Mouse (Mus musculus) midbrain, embryonic 11.5 days (tissue): ENCODE measurements around the gene Sucla2. TPM values are rescaled to one million over a fixed set of nuclear protein-coding genes. Genes with fewer than 3 reads are reported as not detected.

Source experiments
- ATAC-seq: fragments of 200-750 bp; cut with Nextera tagmentation; 2 replicates; pipeline ENCODE4 v1.8.0; 2017; ENCODE audit warnings: moderate TSS enrichment, moderate library complexity; ENCODE audit not compliant: low FRiP score
- DNase-seq: peaks from one replicate; pipeline ENCODE4 v3.0.0; 2015; ENCODE audit warnings: low spot score; ENCODE audit errors: missing footprints
- H3K27ac ChIP-seq: fragments of 300-500 bp; sonication (generic); 2 replicates; pipeline ENCODE4 v1.5.1; 2014; ENCODE audit warnings: low read depth, low read length
- H3K27me3 ChIP-seq: fragments of 300-500 bp; sonication (generic); 2 replicates; pipeline ENCODE4 v1.6.1; 2014; ENCODE audit warnings: mild to moderate bottlenecking, low read length, moderate library complexity, mixed read lengths; ENCODE audit not compliant: control insufficient read depth, insufficient read depth
- H3K36me3 ChIP-seq: fragments of 300-500 bp; sonication (generic); 2 replicates; pipeline ENCODE4 v1.6.1; 2014; ENCODE audit warnings: mild to moderate bottlenecking, low read length, moderate library complexity, mixed read lengths; ENCODE audit not compliant: control insufficient read depth, insufficient read depth
- H3K4me1 ChIP-seq: fragments of 300-500 bp; sonication (generic); 2 replicates; pipeline ENCODE4 v1.6.1; 2014; ENCODE audit warnings: low read length; ENCODE audit not compliant: control insufficient read depth, insufficient read depth
- H3K4me2 ChIP-seq: fragments of 300-500 bp; sonication (generic); 2 replicates; pipeline ENCODE4 v1.6.1; 2014; ENCODE audit warnings: mild to moderate bottlenecking, moderate library complexity
- H3K4me3 ChIP-seq: fragments of 300-500 bp; sonication (generic); 2 replicates; pipeline ENCODE4 v1.5.1; 2014; ENCODE audit warnings: low read depth, low read length
- H3K9ac ChIP-seq: fragments of 300-500 bp; sonication (generic); 2 replicates; pipeline ENCODE4 v1.6.1; 2014; ENCODE audit warnings: low read length
- H3K9me3 ChIP-seq: fragments of 300-500 bp; sonication (generic); 2 replicates; pipeline ENCODE4 v1.6.1; 2016; ENCODE audit warnings: low read length; ENCODE audit not compliant: control insufficient read depth
- WGBS: fragments of 180-500 bp; shearing (Covaris S2); extraction: QIAGEN DNeasy Blood & Tissue Kit; methylation state at CpG from one replicate; pipeline ENCODE4 v1.1.7; 2014; 5-methylcytosine and 5-hydroxymethylcytosine counted together
- polyA plus RNA-seq: library from polyadenylated mRNA; unstranded; fragments of >200 nt; fragmentation: Nextera tagmentation; extraction: Ambion mirVana; gene quantifications from 2 replicates; pipeline ENCODE4 v1.2.1, GENCODE M21; 2014

Sucla2 gene
- polyA plus RNA-seq, 1 experiment from 2014 or later, result 116 TPM

DNA sequence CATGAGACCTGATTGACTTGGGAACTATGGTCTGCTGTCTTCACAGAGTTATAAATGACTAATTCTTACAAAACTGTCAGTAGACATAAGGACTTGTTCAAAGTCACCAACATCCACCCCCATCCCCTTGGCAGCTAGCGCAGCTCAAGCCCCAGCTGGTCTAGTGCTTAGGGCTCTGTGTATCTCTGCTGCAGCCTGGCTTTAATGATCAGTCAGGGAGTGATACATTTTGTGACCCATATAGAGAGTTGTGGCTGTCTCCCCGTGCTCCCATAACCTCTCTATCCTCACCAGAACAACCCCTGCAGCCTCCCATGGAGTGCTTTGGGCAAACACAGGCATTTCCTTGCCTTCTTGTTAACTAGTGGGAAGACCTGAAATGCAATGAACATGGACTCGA, 95.8 kb downstream of the Sucla2 start:
- Histone ChIP-seq H3K4me3 (no peak overlapping the region), H3K27ac (no peak overlapping the region), H3K9me3 (no peaks in the 10 kb centered on the region; the same call in 1 of the 2 replicates), H3K36me3 (no peaks in the 10 kb centered on the region), H3K9ac (no peak overlapping the region), H3K27me3 (no peaks in the 10 kb centered on the region), H3K4me2 (no peak overlapping the region), H3K4me1 (no peaks in the 10 kb centered on the region)
- no peak for ATAC-seq
- 80% methylated on average over 3 of the region's 3 CpGs for WGBS
- no peak for DNase-seq

GRCm38 (mm10) chr14:73622988-73623387, 97.9 kb downstream of the Sucla2 start:
- Histone ChIP-seq H3K4me1 (no peaks in the 10 kb centered on the region), H3K9ac (no peak overlapping the region), H3K4me3 (no peak overlapping the region), H3K27me3 (no peaks in the 10 kb centered on the region), H3K27ac (no peak overlapping the region), H3K4me2 (no peak overlapping the region), H3K9me3 (no peaks in the 10 kb centered on the region; the same call in 1 of the 2 replicates), H3K36me3 (no peaks in the 10 kb centered on the region)
- no peak for DNase-seq
- WGBS, result 89% methylated on average over 1 of the region's 1 CpGs
- ATAC-seq, result no peak

GRCm38 (mm10) chr14:73625469-73625868, 100.3 kb downstream of the Sucla2 start:
- Histone ChIP-seq H3K4me2 (no peak overlapping the region), H3K27me3 (no peaks in the 10 kb centered on the region), H3K27ac (no peak overlapping the region), H3K9me3 (no peaks in the 10 kb centered on the region), H3K4me3 (no peak overlapping the region), H3K4me1 (no peaks in the 10 kb centered on the region), H3K9ac (no peak overlapping the region), H3K36me3 (no peaks in the 10 kb centered on the region)
- WGBS, result 79% methylated on average over 3 of the region's 3 CpGs
- no peak for DNase-seq
- ATAC-seq, result no peak

DNA sequence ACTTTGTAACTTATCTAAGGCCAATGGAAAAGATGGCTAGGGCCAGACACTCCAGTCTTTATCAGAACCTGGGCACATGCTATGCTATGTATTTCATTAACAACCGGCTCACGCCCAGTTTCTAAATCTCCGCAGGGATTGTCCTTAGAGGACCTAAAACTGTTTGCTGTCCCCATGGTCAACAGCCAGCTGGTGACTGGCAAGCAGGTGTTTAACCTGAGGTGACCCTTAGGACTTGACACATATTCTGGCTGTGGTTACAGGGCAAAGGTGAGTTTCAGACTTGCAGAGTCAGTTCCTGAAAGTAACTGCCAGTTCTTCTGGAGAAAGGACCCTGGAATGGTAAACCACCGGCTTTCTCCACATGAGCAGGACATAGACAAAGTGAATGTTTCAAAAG, 106.4 kb downstream of the Sucla2 start:
- no peak for DNase-seq
- H3K9ac ChIP-seq, result no peak overlapping the region
- H3K4me3 ChIP-seq, result no peak overlapping the region
- no peak overlapping the region for H3K27ac ChIP-seq
- H3K9me3 ChIP-seq, result no peaks in the 10 kb centered on the region
- no peaks in the 10 kb centered on the region for H3K27me3 ChIP-seq
- no peak for ATAC-seq
- no peaks in the 10 kb centered on the region for H3K36me3 ChIP-seq
- 95% methylated on average over 4 of the region's 4 CpGs for WGBS
- no peaks in the 10 kb centered on the region for H3K4me1 ChIP-seq
- H3K4me2 ChIP-seq, result no peak overlapping the region

DNA sequence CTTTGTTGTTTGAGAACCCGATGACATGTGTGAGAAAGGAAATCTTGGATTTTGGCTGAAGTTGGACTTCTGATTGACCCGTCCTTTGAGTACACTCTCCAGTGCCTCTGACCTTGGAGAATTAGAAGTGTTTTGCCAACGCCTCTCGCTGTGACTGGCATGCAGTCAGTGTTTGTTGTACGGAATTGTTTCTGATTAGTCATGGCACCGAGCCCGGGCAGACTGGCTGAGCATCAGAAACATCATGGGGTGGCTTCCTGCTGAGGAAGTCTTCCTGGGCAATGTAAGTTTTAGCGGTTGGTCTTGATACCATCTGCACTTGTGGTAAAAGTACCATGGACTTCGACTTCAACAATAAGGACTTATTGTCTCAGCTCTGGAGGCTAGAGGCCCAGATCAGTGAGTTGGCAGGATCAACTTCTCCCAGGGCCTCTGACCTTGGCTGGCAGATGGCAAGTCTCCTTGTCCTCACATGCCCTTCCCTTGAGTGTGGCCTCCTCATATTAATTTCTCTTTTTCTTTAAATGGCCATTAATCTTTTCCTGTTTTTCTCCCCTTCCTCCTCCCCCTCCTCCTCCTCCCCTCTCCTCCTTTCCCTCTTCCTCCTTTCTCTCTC, 107.6 kb downstream of the Sucla2 start:
- no peaks in the 10 kb centered on the region for H3K36me3 ChIP-seq
- WGBS, result 57% methylated on average over 9 of the region's 9 CpGs
- H3K9me3 ChIP-seq, result no peaks in the 10 kb centered on the region
- ATAC-seq (no peak), DNase-seq (no peak)
- H3K4me2 ChIP-seq, result no peak overlapping the region
- H3K4me3 ChIP-seq, result no peak overlapping the region
- H3K27ac ChIP-seq, result no peak overlapping the region
- no peak overlapping the region for H3K9ac ChIP-seq
- no peaks in the 10 kb centered on the region for H3K4me1 ChIP-seq
- H3K27me3 ChIP-seq, result no peaks in the 10 kb centered on the region

DNA sequence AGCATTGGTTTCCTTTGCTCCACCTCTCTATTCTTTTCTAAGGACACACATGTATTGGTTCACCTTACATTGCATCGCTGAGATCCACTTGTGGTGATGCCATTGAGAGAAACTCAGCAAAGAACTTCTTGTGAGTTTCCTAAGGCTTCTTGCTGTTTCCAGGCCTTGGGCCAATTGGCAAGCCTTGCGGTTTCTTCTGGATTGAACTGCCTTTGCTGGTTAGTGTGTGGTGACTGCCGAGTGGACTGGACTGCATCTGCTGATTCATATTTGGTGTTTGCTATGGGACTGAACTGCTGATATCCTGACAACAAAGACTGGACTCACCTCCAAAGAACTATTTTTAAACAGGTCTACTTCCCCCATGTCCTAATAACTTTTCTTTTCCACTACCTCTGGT, 109.2 kb downstream of the Sucla2 start:
- ATAC-seq (no peak), DNase-seq (no peak)
- H3K36me3 ChIP-seq, result no peaks in the 10 kb centered on the region
- H3K9ac ChIP-seq, result no peak overlapping the region
- 93% methylated on average over 3 of the region's 3 CpGs for WGBS
- no peak overlapping the region for H3K4me3 ChIP-seq
- H3K27me3 ChIP-seq, result no peaks in the 10 kb centered on the region
- H3K27ac ChIP-seq, result no peak overlapping the region
- no peaks in the 10 kb centered on the region for H3K4me1 ChIP-seq
- H3K9me3 ChIP-seq, result no peaks in the 10 kb centered on the region
- H3K4me2 ChIP-seq, result no peak overlapping the region

- H3K4me2 ChIP-seq, result no peak overlapping the region
- H3K4me3 ChIP-seq, result no peak overlapping the region
- ATAC-seq, result no peak
- H3K9ac ChIP-seq, result no peak overlapping the region
- H3K27me3 ChIP-seq, result no peaks in the 10 kb centered on the region
- H3K4me1 ChIP-seq, result no peaks in the 10 kb centered on the region
- H3K36me3 ChIP-seq, result no peaks in the 10 kb centered on the region
- no peak overlapping the region for H3K27ac ChIP-seq
- no peaks in the 10 kb centered on the region for H3K9me3 ChIP-seq
- DNase-seq, result no peak
Observed at GRCm38 (mm10) chr14:73637460-73637859, 112.3 kb downstream of the Sucla2 start.

Other genes starting within 250 kb of the Sucla2 start
- gene Rb1, start 199.5 kb upstream of the Sucla2 start, polyA plus RNA-seq, result 41.4 and 49.2 TPM in 2 replicates
- 325 and 356 TPM in 2 replicates for gene Itm2b, start 140.0 kb upstream of the Sucla2 start, polyA plus RNA-seq
- gene Med4, start 15.3 kb upstream of the Sucla2 start, polyA plus RNA-seq, result 100 and 105 TPM in 2 replicates
- 10.8 and 11.4 TPM in 2 replicates for gene Nudt15, start 22.9 kb downstream of the Sucla2 start, polyA plus RNA-seq
- not detected in 2 replicates for gene Gm21750, start 135.9 kb downstream of the Sucla2 start, polyA plus RNA-seq